Mouse (Mus musculus) adrenal gland, postnatal 25 days (tissue): ENCODE measurements at regions not wholly inside any gene's neighbourhood (a gene's known extent, or its start where the extent isn't known, plus 50 kb on each side); places are given as distances from the start of the nearest gene placed in this dataset.

Experiments used
- DNase-seq: peaks from one replicate; pipeline ENCODE4 v3.0.0; 2021; ENCODE audit warnings: mixed read lengths

DNA sequence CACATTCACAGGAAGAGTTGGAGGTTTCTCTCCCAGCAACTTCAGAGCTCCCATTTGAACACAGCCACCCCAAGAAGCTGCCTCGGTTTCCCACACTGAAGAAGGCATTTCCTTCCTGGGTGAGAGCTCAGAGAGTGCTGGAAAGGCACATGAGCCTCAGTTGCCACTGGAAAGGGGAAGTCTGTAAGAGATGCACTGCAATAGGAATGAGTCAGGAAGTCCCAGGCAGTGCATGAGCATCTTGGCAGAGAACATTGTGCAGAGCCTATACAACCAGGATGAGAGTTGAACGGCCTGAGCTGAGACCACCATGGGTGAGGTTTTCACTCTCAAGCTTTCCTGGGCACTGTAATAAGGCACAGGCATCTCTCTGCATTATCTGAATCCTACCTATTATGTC lies 244.4 kb downstream of the Irs2 start:
- DNase-seq, result no peak

DNA sequence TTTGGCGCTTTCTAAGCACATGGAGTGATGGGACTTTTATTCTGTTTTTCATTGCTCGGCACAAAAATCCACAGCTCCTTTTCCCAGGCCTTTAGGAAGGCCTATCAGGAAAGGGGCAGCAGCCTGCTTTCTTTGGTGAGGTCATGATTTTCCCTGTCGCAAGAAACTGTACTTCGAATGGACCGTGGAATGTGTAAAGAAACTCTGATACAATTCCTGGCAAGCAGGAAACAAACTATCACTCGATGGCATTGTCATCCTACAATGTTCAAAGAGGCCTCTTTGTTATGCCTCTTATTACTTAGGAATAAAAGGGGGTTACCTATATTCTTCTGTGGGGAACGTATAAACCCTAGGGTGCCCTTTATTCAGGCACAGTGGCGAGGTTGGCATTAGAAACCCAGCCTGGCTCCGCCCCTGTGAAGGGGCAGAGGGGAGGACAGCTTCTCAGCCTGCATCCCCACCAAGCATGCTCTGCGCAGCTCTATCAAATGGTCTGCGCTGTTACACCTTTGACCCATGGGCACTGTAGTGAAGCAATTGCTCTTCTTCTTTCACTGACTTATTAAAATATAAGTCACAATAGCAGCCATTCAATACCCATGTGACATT lies 246.5 kb downstream of the Irs2 start:
- DNase-seq, result no peak

DNA sequence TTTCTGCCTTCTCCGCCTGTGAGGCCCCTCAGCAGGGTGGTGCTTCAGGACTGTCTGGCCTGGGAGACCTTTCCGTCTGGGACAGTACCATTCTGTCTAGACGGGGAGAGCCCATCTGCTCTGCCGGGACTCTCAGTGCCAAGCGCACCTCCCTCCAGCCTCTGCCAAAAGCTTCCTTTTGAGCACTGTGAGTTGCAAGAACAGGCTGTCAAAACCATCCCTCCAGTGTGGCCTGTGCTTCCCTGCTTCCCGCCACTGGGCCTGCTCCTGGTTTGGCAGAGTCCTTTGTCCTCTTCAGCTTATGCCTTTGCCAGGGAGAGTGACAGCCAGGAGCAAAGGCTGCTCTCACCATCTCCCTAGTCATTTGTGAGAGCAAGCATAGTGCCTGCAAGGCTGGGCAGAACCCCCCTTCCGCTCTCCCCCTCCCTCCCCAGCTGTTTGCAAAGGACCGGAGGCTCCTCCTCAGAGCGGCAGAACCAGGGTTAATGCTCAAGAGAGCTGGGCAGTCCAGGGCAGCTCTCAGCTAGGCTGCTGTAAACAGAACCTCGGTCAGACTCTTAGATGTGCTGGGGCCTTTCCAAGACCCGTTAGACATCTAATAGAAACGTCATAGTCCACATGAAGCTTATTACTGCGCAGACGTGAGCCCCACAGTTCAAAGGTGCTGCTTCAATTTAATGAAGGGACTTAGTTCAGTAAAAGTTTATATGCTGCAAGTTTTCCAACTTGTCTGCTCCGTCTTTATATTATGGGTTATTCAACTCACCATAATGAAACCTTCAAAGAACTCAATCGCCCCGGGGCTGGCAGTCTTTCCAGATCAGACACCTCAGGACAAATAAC lies 247.2 kb downstream of the Irs2 start:
- no peak for DNase-seq

DNA sequence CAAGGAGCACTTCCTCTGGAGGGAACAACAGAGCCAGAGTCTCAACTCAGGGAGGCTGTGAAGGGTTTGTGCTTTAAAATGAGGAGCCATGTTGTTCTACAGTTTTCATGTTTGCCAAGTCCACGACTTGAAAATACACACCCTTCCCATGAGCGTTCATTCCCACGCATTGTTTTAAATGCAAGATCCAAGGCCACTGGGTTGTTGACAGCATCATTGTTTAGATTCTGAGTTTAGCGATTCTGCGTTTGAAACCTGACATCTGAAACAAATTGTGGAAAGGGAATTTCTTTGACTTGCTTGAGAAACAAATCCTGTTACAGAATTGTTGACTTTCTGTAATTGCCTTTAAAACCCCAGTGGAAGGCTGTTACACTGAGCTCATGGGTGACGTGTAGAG lies 248.0 kb downstream of the Irs2 start:
- DNase-seq, result no peak

DNA sequence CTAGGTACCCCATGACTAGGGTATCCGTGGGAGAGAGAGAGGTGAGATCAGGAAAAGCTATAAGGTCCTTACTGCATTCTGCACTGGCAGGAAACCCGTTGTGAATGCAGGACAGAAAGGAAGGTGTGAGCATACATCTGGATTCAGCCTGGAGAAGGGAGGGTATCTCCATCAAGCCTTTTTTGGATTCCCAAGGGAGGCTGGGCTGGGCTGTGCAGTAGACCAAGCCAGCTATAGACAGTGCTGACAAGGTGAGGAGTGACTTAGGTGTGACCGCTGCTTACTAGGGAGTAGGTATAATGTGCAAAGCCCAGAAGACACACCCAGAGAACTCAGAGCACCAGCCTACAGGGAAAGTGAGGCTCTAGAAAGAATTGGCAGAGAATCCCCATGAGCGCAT lies 250.1 kb downstream of the Irs2 start:
- no peak for DNase-seq

DNA sequence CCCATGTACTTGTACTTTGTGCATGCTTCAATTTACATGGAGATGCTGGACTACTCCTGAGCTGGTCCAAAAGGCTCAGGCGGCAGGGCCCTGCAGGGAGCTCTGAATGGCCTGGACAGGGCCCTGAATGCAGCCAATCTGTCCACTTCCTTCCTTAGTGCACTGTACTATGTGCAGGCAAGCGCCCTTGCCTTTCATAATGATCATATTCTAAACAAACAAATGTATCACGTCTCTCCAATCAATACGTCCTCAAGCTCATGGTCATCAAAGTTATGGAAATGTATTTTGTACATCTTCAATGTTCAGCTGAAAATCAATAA lies 253.3 kb downstream of the Irs2 start:
- DNase-seq, result no peak

DNA sequence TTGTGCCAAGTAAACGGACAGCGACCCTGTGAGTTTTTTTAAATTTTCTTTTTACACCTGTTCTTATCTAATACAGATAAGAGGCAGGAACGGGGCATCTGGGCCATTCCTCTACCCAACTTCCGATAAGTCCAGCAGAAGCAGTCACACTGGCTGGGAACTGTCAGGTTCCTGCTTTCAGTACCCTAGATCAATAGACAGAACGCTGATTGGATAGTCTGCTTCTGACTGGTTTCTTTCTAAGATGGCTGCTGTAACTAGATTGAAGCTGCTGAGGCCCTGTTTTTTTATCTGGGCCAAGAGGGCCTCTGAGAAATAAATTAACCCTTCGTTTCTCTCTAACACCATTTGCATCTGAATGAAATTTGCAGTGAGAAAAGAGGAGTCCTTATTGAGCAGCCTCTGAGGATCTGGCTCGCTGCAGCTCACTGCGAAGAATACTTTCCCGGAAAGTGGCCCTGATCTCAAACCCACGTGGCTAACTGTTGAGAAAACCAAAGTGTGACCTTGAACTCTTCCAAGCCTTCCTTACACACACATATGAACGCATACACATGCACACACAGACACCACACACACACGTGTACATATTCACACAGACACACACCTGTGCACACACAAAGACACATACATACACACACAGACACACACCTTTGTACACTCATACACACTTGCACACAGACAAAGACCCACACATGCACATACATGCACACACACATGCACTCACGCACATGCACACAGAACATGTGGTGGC lies 253.8 kb downstream of the Irs2 start:
- no peak for DNase-seq

DNA sequence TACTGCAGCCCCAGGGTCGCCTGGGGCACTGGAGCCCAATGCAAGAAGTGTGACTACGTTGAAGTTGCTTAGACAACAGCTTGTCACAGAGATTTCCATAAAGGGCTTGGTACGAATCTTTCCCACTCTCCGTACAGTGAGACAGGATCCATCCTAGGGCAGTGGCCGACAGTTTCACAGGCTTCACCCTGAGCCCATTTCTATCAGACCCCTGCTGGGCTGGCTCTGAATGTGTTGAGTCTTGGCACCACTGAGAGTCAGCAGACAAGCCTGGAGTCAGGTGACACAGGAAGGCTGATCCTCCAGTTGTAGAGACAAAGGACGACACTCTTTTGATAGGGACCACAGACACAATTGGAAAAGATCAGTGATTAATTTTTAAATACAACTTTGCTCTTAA lies 255.2 kb downstream of the Irs2 start:
- no peak for DNase-seq

DNA sequence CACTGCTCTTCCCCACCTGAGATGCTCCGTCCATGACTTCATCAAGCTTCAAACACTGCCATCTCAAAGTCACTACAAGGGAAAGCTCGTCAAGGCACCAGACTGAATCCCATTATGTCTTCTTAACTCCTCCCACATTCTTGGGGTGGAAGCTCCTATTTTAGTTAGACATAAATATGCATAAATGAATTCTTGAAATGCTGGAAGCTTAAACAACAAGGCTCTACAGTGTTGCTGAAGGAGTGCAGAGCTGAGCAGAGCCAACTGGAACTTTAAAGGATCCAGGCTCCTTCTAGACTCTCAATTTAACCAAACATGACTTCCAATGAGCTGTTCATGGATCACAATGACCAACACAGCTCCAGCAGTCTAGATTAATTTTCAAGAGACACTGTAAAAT lies 261.1 kb downstream of the Irs2 start:
- no peak for DNase-seq

DNA sequence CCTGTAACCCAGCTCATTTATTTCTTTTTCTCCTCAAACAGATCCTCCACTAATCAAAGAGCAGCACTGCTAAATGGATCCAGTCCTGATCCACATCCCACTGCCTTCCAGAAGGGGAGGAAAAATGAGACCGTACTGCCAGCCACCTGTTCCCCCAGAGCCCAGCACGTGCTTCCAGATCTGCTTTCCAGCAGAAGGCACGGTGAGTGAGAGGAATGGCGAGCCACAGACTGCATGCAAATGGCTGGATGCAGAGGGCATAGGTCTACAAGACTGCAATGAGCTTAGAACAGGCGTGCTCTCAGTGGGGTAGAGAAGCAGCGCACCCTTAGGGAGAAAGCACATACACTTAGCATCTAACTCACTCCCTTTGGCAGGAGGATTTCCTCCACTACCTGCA lies 265.0 kb downstream of the Irs2 start:
- no peak for DNase-seq

DNA sequence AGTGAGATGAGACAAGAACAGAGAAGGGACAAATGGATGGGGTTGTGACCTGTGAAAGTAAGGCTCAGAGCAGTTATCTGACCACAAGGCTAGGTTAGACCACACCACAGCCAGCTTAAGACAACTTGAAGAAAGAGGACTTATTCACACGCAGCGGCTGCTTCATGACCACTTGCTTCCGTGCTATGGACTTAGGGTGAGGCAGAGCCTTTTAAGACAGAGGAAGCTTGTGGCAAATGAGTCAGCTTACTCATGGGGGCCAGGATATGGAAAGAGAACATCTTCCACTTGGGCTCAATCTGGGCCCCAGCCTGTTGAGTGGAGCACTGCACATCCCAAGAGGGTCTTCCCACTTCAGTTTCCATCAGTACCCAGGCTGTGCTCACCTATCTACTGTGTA lies 267.4 kb downstream of the Irs2 start:
- DNase-seq, result no peak

DNA sequence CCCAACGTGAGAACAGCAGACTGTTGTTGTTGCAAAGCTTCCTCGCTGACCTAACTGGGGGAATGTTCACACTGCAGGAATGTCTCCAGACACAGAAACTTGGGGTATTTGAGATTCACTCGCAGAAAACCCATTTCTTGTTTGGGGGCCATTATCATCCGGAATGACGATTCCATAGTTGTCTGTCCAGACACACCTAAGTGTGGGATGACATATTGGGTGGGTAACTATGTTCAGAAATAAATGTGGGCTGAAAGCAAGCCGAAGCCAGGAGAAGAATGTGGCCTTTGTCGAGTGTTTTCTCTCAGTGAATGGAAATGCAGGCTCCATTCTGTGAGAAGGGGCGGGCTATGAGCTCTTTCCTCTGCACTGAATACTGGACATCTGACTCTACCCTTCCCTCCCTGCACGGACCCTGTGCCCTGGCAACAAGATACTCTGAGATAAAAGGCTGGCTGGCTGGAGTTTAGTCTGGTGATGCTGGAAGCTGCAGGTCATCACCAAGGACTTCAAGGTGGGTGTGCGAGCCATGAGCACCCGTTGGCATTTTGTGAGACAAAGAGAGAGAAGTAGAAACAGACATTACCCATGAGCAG lies 269.7 kb downstream of the Irs2 start:
- no peak for DNase-seq

DNA sequence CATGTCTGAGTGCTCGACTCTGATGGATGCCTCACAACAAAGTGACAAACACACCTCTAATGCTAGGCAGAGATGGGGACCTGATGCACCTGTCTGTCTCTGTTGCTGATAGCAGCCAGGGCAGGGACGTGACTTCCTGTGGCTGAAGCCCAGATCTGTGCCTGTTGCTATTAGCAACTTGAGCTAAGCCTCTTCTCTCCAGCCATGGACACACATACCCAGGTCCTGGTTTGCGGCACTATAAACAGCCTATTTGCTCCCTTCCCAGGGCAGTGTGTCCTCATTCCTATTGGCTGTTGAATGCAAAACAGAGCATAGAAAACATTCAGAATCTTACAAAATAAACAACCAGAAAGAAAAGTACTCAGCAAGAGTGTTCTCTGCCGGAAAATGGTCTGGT lies 273.5 kb downstream of the Irs2 start:
- DNase-seq, result no peak

DNA sequence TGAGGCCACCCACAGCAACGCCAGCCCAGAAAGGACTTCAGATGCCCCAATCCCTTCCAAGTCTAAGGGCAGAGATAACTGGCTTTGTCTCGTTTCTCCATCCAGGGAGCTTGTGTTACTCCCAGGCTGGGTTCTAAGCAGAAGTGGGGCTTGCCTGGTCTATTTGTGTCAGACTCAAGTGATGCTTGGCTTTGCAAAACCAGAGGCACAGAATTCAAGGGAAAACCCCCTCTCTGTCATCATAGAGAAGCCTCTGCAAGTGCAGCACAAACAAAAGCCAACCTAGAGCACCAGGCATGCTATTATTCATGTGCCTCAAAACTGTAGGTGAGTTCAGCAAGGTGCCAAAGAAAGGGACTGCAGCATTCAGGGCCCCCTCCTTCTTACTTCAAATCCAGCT lies 284.9 kb downstream of the Irs2 start:
- DNase-seq, result no peak

DNA sequence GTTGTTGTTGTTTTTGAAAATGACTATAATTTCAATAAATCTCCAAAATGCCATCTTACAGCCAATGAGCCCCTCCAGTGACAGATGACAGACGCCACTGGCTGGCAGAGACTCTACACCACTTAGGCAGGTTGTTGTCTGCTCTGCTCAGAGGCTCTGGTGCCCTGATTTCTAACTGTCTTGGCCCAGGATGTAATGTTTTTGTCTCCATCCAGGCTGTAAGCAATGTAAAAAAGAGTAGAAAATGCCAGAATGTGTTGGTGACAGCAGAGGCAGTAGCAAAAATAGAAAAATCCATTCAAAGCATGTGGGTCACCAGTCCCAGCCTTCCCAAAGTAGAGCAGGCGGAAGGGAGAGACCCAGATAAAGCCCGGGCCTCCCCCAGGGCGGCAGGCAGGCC lies 285.5 kb downstream of the Irs2 start:
- no peak for DNase-seq

DNA sequence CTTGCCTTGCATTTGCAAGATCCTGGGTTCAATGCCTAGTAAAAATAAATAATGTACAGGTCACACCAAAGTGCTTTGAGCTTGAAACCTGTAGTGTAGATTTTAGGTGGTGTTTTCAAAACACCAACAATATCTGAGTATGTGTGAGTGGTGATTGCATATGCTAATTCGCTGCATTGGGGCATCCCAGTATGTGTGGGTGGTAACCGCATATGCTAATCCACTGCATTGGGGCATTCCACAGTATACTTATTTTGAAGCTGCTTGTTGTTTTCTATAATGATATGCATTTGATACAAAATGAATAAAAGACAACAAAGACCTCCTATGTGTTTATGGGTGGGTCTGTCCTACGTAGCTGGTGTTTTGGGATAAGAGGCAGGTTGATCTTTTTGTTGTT lies 285.9 kb downstream of the Irs2 start:
- DNase-seq, result no peak

DNA sequence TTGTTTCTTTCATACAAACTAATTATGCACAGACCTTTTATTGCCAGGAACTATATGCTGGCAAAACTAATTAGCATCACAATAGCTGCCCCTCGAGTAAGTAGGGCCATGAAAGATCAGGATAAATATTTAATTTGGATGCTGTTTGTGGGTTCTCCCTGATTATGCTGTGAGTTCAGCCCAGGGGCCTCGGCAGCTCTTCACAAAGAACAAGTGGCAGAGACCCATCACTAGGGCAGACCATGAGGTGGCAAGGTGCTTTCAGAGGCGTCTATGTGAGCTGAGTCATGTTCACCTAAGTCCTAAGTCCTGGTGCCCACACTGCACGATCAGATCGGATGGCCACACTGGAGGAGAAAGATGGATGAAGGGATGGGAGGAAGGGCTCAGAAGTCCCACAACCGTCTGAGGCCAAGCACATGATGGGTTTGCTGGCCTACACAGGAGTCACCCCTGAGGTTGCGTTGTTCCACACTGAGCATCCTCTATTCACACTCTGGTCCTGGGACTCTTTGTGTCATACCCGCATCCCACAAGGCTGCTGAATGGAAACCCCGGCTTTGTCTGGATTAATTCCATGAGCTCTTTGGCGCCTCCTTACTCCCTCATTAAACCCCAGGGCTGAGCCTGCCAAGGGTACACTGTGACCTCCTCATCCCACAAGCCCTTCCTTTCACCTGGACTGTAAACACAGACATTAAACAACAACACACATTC lies 287.0 kb downstream of the Irs2 start:
- DNase-seq, result no peak

DNA sequence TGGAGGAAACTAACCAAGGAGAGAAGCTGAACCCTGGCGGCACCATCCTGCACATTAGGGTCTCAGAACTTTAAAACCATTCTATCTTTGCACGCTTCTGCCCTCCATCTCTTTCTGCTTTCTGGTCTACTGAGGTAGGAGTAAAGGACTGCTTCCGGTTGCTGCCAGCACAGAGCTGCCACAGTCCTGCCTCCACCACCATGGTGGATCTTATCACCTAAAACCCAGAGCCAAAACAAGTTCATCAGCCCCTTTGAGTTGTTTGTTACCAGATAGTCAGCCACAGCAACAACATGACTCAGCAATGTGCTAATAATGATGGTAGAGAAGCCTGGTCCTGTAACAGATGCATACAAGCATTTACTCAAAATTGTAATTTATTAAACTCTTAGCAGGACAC lies 287.9 kb downstream of the Irs2 start:
- DNase-seq, result no peak

DNA sequence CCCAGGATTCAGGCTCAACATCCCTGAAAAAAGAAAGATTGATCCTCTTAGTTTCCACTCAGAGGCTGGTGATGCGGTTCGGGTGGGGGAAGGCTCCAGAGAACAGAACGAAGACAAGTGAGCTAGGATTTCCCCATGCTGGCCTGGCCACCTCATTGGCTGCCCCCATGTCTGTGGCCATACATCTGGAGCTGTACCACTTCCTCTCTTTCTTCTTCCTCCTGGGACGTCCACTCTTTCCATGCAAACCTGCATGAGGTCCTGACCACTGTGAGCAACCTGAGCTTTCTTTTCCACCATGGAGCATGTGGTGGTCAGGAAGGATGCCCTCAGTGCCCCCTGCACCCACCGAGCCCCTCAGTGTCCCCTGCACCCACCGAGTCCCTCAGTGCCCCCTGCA lies 288.8 kb downstream of the Irs2 start:
- DNase-seq, result no peak

DNA sequence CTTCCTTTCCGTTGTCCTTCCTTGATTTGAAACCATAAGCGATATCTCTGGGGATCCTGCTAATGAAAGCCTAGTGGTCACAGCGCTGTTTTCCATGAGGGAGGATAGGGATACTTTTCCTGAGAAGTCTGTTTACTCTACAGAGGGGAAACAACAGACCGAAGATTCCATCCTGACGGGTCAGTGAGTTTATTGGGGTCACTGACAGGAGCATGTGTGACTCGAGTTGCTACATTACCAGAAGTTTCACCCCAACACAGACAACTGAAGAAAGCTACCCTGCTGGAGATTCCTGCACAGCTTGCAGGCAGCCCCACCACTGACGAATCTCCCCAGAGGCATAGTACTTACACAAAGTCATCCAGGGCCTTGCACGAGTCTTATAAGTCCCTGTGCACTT lies 291.0 kb downstream of the Irs2 start:
- DNase-seq, result no peak

DNA sequence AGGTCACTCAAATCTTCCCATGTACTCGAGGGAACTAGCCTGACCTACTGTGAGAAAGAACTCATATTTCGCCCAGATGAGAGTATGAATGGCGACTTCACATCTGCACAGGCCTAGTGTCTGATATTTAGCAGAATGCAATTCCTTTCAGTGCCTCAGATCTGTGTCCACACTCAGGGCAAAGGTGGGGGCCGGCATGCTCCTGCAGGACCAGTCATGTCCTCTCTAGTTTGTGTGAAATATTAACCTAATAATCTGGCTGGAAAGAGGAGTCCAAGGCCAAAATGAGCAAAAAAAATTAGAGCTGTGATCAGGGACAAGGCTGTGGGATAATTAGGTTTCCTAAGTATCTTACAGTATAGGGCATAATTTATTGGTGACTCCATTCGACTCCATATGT lies 292.1 kb downstream of the Irs2 start:
- no peak for DNase-seq

DNA sequence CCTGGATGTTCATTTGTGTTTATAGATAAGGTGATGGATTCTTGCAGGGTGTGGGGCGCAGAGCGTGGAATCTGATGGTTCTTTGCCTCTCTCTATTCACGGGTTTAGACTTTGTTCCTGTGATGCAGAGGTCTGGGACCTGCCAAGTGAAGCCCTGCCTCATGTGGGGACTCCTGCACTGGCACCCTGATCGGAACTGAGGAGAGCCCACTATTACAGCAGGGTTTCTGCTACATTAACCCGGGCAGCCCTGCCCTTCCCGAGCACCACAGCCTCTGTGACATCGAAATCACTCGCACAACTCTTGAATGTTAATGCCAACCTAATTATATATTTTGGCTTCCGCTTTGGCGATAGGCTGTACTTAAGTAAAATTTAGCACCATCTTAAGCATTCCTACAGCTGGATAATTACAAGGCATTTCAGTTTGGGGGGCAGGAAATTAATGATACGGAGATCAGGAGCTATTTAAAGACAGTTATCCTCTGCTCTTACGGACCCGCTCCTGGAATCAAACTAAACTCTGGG lies 294.7 kb downstream of the Irs2 start:
- DNase-seq, result no peak
